In the genomic region with DNA sequence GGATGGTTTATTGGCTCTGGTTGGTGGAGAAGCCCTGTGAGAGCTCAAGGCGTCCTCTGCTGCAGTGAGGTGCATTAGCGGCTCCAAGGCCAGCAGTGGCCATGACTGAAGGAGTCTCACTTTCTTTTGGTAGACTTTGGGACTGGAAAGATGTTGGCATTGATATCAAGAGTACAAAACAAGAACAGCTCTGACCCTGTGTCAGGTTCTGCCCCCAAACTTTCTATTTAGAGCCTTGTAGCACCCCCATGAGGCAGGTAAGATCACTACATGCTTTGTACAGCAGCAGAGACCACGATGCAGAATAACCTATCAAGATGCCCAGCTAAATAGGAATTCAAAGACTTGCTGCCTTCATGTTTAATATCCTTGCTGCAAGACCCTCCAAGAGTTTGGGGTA, we compare ENCODE assay signal across 9 mouse cellular contexts. TPM values are rescaled to one million over a fixed set of nuclear protein-coding genes. Genes with fewer than 3 reads are reported as not detected.
A peak's percentile ranks its signal among the peaks of the same experiment; 100 is the strongest.
DNase-seq lines count a peak whose midpoint lies in the region; ATAC-seq and TF ChIP-seq lines count a peak whose summit lies in the region.
"Had no signal": no experiment of that assay in that cellular context is flagged by ENCODE, and none has a peak within 500 bp of the region (broad histone marks: within the 10 kb centered on the region; RNA-seq: fewer than 3 reads in every experiment).

No protein-coding gene starts in this region.

- H3K4me2 ChIP-seq in kidney, postnatal 0 days (ENCODE audit: low read length), result 0 out of 2 replicates have a peak overlapping the region, but pooled peaks have one; percentile 45
- H3K4me2 ChIP-seq in embryonic facial prominence, embryonic 12.5 days (replicated peaks), result peak overlapping the region; percentile 35

- H3K36me3 ChIP-seq in kidney, postnatal 0 days (ENCODE audit: insufficient read depth, low read length), result no peaks in the 10 kb centered on the region
- no peaks in the 10 kb centered on the region for H3K36me3 ChIP-seq in kidney, adult 2 months (ENCODE audit: control insufficient read depth, insufficient read depth, low read length)
- H3K36me3 ChIP-seq in embryonic facial prominence, embryonic 12.5 days, result no peaks in the 10 kb centered on the region
- H3K36me3 ChIP-seq: limb, embryonic 12.5 days had no signal

- WGBS in kidney, postnatal 0 days, result 72% methylated on average over 3 of the region's 3 CpGs
- WGBS in kidney, adult 2 months, result 72% methylated on average over 3 of the region's 3 CpGs
- 58% methylated on average over 3 of the region's 3 CpGs for WGBS in embryonic facial prominence, embryonic 12.5 days

- peak; percentile 34 for TF ChIP-seq CTCF in kidney, postnatal 0 days (IDR thresholded peaks at IDR 0.05; ENCODE audit: low read depth)
- TF ChIP-seq CTCF in kidney, adult 2 months (conservative IDR thresholded peaks at IDR 0.05; ENCODE audit: insufficient read depth, insufficient read length, low read depth, low read length), result no peak

- H3K9me3 ChIP-seq in kidney, postnatal 0 days (replicated peaks; ENCODE audit: low read length), result no peaks in the 10 kb centered on the region
- no peaks in the 10 kb centered on the region for H3K9me3 ChIP-seq in embryonic facial prominence, embryonic 12.5 days
- H3K9me3 ChIP-seq: limb, embryonic 12.5 days had no signal

- H3K27ac ChIP-seq in kidney, postnatal 0 days, result no peak overlapping the region
- no peak overlapping the region for H3K27ac ChIP-seq in kidney, adult 2 months (ENCODE audit: insufficient read depth, low read depth, low read length)
- no peak overlapping the region for H3K27ac ChIP-seq in embryonic facial prominence, embryonic 12.5 days
- H3K27ac ChIP-seq: limb, embryonic 12.5 days had no signal

- no peak overlapping the region for H3K4me3 ChIP-seq in kidney, postnatal 0 days (replicated peaks; ENCODE audit: low read depth, low read length)
- no peak overlapping the region for H3K4me3 ChIP-seq in kidney, adult 2 months (ENCODE audit: insufficient read depth, low read depth, low read length)
- H3K4me3 ChIP-seq in embryonic facial prominence, embryonic 12.5 days, result no peak overlapping the region

- 0 out of 2 replicates have a peak, but pooled peaks cover 4% of the 10 kb centered on the region for H3K4me1 ChIP-seq in kidney, postnatal 0 days (replicated peaks; ENCODE audit: insufficient read depth, low read length)
- no peaks in the 10 kb centered on the region for H3K4me1 ChIP-seq in kidney, adult 2 months (ENCODE audit: control insufficient read depth, insufficient read depth, low read length)
- H3K4me1 ChIP-seq in embryonic facial prominence, embryonic 12.5 days, result no peaks in the 10 kb centered on the region
- H3K4me1 ChIP-seq: limb, embryonic 12.5 days had no signal

- DNase-seq in kidney, postnatal 0 days (ENCODE audit: low spot score), result no peak
- no peak for DNase-seq in kidney, adult 2 months
- DNase-seq in Muller cell, postnatal 12 days (ENCODE audit: inconsistent ontology term), result peak; percentile 20
- DNase-seq in lung, postnatal 36 days, result peak; percentile 5
- DNase-seq in thymus, postnatal 36 days, result peak; percentile 46 to 55
- DNase-seq in yolk sac, embryonic 10.5 days (ENCODE audit: low spot score), result no peak
- DNase-seq in left cerebral cortex, adult 8-10 months (ENCODE audit: low spot score in 2 of 2), result no peak

- no peaks in the 10 kb centered on the region for H3K27me3 ChIP-seq in kidney, postnatal 0 days (ENCODE audit: insufficient read depth, low read length)
- H3K27me3 ChIP-seq in kidney, adult 2 months (replicated peaks; ENCODE audit: control insufficient read depth, insufficient read depth, low read length), result no peaks in the 10 kb centered on the region
- H3K27me3 ChIP-seq in embryonic facial prominence, embryonic 12.5 days, result peaks cover 21% of the 10 kb centered on the region; the same call in 1 of the 2 replicates

- TF ChIP-seq POLR2A in kidney, adult 2 months (IDR thresholded peaks at IDR 0.05; ENCODE audit: low read depth, low read length), result no peak

- no peak for ATAC-seq in kidney, postnatal 0 days (replicated peaks; ENCODE audit: low FRiP score, low read depth)
- no peak for ATAC-seq in embryonic facial prominence, embryonic 12.5 days (ENCODE audit: insufficient number of reproducible peaks, insufficient read depth, low FRiP score, low TSS enrichment)

- H3K9ac ChIP-seq in kidney, postnatal 0 days (ENCODE audit: low read depth, low read length), result no peak overlapping the region
- no peak overlapping the region for H3K9ac ChIP-seq in embryonic facial prominence, embryonic 12.5 days

RNA-seq across cellular contexts. Expression of a gene that starts 23.4 kb away (rescaled TPM):
- polyA plus RNA-seq in kidney, postnatal 0 days (2015; fragmentation: Nextera tagmentation; extraction: Ambion mirVana), result not detected in 2 replicates
- not detected in 2 replicates for polyA plus RNA-seq in kidney, adult 2 months (2012; rRNA removed)
- polyA plus RNA-seq in embryonic facial prominence, embryonic 12.5 days (2016; fragmentation: Nextera tagmentation; extraction: Ambion mirVana), result not detected in 2 replicates
- under 1 TPM in 3 of 4 experiments, not detected in 1; 0.16 to 0.65 (median 0.61) TPM for total RNA-seq in left cerebral cortex, adult 8-10 months (2022)
- polyA plus RNA-seq: limb, embryonic 12.5 days had no signal

RNA-seq across cellular contexts. Expression of a gene that starts 58.5 kb away (rescaled TPM):
- 0.03 and 0.06 TPM in 2 replicates for polyA plus RNA-seq in kidney, postnatal 0 days (2015; fragmentation: Nextera tagmentation; extraction: Ambion mirVana)
- polyA plus RNA-seq in kidney, adult 2 months (2012; rRNA removed), result 0.23 and 0.34 TPM in 2 replicates
- 0.10 and 0.13 TPM in 2 replicates for polyA plus RNA-seq in embryonic facial prominence, embryonic 12.5 days (2016; fragmentation: Nextera tagmentation; extraction: Ambion mirVana)
- total RNA-seq in left cerebral cortex, adult 8-10 months (2022), result 100 to 1,000 TPM; 121 to 161 (median 143) TPM

Comparison
In these comparisons a context has a peak if more than half of its experiments do, and no peak if none do; other contexts are left out.
1. DNase-seq: peak in Muller cell, postnatal 12 days (single experiment), lung, postnatal 36 days (single experiment) and thymus, postnatal 36 days (2 of 2); none in kidney, postnatal 0 days (single experiment), kidney, adult 2 months (single experiment), yolk sac, embryonic 10.5 days (single experiment) and left cerebral cortex, adult 8-10 months (0 of 2).